Mouse (Mus musculus) ES-Bruce4 (cell line): ENCODE measurements around the gene Runx3.

Experiments used
- CTCF ChIP-seq: IDR thresholded peaks from one replicate; pipeline ENCODE4 v1.8.1; 2011; ENCODE audit warnings: low read depth, low read length
- EP300 ChIP-seq: IDR thresholded peaks from 2 replicates; pipeline ENCODE4 v1.6.1; 2011; ENCODE audit warnings: low read depth, low read length; ENCODE audit not compliant: insufficient read depth

DNA sequence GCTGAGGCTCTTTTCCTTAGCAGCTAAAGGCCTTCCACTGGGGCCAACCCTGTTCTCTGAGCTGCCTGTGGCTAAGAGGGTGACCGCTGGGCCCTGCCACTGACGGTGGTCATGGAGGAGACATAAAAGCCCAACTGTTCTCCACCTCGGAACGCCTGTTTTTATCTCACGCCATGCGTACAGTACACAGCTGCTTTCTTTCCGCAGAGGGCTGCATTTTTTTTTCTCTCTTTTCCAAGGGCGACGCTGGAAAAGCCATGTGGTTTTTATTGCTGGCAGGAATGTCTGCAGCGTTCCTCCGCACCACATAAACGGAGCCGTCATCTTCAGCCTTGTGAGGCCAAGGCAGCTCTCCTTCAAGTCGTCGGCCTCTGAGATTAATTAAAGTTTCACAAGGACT is 26.3 kb downstream of the Runx3 start:
- no peak for TF ChIP-seq CTCF
- TF ChIP-seq EP300, result no peak
